Mouse (Mus musculus): ENCODE results near the gene Ccr7.

Ccr7 gene

DNA sequence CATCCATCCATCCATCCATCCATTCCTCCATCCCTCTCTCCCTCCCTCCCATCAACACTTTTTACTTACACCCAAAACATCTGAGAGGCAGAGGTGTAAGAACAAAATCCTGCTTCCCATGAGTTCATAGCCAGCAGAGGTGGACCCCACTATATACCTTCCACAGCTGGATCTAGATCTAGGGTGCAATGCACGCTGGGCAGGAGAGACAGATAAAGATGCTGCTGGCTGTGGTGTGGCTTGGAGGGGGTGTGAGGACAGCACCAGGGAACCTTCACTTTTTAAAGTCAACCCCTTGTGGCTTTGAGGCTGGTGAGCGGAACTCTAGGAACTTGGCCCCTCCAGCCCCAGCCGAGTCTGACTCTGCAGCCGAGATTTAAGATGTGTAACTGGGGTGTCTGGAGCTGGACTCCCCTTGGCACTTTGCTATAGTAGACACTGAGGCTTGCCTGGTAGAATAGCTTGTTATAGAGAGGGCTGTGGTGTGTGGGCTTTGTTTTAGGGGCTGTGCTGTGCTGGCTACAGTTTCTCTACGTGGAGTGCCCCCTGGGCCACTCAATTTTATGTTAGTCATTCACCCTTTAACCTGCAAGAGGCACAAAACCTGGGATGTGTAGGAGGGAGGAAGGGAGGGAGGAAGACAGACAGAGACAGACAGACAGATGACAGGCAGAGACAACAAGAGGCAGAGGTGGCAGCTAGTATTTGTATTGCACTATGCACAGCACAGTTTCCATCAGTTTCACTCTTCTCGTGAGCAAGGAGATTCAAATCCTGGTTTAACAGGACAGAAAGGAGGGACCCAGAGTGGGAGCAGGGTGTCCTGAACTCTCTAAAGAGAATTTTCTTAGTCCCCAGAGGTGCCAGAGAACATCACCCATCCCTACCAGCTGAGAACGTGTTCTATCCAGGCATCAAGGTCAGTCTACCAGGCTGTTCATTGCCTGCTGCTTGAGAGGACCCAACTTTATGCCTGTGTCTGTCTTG is 817 bp downstream of the Ccr7 start:
- no peak for DNase-seq

DNA sequence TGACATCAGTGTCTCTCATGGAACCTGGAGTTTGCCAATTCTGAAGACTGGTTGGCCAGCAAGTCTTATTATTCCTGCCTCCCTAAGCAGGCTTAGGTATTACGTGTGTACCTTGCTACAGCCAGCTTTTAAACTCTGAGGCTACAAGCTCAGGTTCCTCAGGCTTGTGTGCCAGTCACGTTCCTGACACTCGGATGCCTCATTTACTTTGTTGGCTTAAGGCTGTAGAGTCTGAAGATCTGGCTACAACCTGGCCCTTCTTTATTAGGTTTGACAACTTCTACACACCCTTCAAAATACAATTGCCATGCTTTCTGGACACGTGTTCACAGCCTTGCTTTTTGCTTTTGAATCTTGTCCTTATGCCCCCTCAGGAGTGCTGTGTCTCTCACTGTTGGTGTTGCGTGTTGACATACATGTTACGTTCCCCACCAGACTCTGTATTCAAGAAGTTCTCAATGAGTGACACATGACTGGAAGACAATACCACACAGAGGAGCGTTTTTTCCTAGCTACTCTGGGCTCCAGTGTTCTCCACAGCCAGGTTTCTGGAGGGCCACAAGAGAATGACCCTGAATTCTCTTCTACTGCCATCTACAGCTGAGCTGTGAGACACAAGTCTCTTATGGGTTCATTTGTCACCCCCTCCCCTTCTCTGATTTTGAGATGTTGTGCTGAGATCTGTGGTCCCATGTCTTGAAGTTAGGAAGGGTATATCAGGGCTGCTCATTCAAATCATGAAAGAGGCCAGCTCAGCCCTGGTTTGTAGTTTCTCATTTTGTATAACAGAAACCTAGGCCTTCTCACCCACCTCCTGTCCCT is 2.3 kb downstream of the Ccr7 start:
- no peak for DNase-seq

DNA sequence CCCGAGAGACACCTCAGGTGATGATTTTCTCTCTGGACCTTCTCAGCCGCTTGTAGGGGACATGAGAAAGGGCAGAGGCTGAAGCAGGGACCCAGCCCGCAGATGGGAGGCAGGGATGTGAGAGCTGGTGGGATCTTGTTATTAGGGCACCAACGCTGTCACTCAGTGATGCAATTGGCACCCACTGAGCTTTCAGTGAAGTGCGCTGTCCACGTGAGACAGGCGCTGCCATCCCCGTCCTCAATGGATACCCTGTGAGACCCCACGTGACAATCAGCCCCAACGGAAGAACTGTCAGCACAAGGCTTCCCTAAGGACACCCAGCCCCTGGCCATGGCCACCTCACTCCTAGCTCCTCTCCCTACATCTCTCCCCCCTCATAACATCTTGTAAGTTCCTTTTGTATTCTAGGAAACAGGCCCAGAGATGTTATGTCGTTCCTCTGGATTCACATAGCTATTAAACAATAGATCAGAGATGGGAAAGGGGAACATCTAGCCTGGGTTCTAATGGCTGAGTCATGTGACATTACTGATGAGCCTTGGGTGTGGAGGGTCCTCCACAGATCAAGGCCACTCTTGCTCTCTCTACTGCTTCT is 3.4 kb downstream of the Ccr7 start:
- no peak for DNase-seq

DNA sequence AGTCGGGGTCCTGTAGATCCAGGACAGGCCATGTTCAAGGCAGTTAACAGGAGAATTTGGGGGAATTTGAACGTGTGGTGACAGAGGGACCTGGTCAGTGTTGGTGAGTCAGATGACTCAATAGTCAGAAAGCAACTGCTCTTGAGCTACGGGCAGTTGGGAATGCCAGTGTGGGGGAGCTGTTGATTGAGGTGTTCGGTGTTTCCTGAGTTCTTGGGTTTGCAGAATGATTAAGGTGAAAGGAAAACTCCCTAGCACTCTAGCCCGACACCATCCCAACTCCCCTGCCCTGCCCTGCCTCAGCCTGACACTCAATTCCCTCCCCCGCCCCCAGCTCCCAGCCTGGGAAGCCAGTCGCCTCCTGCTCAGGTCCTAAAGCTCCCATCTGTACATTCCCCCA is 4.0 kb downstream of the Ccr7 start:
- DNase-seq: no peak

DNA sequence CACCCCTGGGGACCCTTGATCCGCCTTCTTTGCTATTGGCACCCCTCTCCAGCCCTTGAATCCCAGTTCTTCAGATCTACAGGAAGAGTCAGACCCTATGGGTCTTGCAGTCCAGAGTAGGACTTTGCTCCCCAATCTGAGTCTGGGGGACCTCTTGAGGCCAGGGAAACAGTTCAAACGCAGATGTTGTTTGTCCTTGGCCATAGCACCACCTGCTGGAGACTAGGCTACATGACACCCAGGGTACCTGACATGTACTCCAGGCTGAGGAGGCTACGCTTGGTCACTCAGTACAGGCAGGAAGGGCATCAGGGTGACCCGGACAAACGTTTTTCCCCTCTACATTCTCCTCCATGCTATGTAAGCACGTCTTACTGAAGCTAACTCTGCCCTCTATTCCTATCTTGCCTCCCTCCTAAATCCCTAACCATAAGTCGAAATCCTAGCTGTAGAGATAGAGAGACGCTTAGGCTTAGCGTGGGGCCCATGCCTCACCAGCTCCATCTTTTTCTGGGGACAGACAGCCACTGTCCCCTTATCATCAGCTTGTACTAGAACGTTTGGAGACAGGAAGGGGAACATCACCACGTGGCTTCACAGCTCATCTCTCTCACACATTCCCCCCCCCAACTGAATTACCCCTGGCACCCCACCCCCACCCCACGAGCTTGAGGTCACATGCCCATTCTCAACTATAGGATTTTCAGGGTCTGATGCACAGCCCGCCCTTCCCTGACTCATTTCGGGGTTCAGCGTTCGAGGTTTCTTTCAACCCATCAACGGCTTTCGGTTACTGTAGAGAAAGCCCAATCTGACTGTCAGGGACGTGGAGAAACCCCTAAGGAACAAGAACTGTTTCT is 4.7 kb downstream of the Ccr7 start:
- DNase-seq: peak; percentile 52

DNA sequence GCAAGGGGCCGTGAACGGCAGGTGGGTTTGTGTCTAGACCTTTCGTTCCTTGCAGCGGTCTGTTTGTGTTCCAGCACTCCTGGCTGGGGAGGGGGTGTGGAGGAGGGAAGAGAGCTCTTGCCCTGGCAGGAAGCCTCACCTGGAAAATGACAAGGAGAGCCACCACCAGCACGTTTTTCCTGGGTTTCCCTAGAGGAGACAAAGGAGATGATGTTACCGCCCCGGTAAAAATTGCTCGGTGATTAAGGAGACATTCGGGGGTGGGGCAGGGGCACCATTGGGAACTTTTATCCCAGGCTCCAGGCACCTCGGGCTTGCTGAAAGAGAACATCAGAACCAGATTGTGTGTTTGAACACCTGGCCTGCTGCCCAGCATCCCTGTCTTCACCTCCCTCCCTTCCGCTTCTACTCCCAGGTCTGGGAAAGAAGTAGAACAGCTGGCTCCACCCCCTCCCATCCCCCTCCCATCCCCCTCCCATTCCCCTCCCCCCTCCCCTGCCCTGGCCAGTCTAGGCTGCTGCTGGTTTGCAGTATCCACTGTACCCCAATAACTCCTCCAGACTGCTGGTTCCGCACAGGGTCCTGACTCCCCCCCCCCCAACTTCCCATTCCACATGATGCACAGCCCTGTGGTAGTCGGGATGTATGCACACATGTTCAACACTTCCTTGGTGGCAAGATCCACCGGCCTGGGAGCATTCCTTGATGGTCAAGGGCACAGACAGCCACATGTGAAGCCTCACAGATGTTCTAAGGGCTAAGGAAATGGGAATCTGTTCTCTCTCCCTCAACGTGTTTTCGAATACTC is 5.8 kb downstream of the Ccr7 start:
- no peak for DNase-seq

DNA sequence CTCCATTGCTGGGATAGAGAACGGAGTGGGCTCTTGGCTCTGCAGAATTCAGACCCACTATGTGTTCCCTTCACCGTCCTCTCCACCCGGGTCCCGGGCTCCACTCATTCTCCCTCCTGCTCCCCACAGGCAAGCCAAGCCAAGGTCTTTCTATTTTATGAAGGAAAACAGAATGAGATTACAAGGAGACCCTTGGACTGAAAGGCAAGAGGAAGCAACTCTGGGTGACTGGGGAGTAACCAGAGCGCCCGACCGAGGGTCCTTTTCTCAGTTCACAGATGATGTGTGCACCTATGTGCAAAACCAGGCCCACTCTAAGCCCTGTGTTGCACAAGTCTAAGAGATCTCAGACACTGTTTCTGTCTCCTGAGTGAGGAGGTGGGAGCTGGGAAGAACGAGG is 6.5 kb downstream of the Ccr7 start:
- DNase-seq: no peak

DNA sequence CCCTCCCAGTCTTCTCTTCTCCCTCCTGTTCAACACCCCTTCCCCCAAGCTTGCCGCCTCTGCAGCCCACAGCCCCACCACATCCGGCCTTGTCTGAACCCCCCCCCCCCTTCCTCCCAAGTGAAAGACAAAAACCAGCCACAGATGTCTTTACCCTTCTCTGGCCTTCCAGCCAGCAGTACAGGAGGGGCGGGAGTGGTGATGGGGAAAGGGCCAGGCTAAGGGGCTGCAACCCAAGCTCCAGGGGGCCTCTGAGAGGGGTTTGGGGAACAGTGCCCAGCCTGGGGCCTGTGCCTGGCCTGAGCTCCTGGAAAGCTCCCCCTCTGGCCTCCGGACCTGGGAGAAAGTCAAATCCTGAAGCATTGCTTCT is 7.0 kb downstream of the Ccr7 start:
- DNase-seq: no peak

DNA sequence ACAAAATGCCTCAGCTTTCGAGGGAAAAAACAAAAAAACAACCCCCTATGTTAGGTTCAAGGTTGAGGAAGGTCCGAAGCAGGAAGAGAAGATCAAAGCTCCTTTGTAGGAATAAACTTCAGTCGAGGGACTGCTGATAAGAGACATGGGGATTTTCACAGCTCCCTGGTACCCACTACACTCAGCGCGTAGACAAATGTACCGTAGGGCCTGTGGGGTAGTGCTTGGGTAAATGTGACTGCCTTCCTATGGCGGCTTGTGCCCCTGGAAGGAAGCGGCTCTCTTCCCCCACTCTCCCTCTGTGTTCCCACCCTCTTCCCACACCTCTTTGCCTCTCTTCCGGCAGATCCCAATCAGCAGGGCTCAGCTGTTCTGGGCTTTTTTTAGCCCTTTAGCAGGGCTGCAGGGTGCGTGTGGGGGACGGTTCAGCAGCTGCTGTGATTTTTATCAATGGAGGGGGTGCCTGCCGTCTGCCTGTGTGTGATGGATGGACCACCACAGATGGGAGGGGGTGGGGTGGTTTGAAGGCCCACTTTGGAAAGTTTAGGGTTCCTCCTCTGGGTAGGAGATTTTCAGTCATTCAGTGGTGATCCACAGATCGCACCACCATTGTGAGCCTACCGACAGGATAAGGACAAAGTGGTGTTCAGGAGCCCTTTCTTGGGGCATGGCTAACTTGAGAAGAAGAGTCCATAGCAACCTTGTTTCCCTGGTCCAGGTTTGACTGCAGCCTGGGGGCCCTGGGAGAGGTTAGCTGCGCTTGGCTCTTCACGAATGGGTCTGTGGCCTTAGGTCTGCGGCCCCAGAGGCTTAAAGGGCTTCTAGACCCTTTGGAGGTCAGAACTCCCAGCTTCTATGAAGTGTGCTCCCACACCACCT is 7.6 kb downstream of the Ccr7 start:
- peak; percentile 82 for DNase-seq

DNA sequence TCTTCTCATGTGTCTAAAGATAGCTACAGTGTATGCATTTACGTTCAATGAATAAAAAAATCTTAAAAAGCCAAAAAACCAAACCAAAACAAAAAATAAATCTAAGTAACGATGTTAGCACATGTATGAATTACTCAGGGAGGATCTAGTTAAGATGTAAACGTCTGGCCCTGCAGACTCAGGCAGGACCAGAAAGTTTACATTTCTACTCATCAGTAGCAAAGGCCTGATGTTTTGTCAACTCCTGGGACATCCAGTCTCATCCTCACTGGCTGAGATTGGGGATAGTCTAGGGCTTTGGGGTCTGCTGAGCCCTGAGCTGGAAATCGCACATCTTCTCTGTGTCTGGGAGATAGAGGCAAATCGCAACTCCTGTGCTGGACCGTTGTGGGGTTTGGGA is 8.3 kb downstream of the Ccr7 start:
- DNase-seq: no peak

DNA sequence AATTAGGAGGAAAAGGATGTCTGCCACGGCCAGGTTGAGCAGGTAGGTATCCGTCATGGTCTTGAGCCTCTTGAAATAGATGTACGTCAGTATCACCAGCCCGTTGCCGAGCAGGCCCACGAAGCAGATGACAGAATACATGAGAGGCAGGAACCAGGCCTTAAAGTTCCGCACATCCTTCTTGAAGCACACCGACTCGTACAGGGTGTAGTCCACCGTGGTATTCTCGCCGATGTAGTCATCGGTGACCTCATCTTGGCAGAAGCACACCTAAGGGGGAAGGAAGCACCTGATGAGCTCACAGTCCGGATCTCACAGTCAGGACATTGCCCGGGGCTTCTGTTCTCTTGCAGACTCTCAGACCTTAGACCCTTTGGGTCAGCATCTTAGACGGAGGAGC is 9.1 kb downstream of the Ccr7 start:
- no peak for DNase-seq

DNA sequence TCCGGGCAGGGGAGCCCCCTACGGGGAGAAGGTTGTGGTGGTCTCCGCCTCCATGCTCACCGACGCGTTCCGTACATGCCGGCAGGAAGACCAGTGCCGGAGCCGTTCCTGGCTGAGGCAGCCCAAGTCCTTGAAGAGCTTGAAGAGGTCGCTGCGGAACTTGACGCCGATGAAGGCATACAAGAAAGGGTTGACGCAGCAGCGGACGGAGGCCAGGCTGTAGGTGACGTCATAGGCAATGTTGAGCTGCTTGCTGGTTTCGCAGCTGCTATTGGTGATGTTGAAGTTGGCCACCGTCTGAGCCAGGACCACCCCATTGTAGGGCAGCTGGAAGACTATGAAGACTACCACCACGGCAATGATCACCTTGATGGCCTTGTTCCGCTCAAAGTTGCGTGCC is 9.9 kb downstream of the Ccr7 start:
- no peak for DNase-seq

DNA sequence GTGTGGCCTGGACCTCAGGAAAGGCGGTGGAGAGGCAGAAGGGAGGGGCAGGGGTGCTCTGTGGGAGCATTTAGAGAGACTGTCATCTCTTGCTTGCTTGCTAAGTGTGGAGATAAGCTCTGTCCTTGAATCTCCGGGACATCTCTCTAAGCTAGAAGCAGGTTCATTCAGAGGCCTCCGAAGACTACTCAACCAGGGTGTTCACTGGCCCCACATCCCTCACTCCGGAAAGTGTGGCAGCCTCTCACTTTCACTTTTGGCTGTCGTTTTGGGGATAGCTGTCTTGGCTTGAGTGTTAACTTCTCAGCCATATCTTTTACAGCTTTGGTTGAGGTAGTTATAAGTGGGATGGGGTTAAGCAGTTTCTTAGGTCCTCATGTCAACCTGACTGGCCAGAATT is 10.4 kb downstream of the Ccr7 start:
- no peak for DNase-seq

DNA sequence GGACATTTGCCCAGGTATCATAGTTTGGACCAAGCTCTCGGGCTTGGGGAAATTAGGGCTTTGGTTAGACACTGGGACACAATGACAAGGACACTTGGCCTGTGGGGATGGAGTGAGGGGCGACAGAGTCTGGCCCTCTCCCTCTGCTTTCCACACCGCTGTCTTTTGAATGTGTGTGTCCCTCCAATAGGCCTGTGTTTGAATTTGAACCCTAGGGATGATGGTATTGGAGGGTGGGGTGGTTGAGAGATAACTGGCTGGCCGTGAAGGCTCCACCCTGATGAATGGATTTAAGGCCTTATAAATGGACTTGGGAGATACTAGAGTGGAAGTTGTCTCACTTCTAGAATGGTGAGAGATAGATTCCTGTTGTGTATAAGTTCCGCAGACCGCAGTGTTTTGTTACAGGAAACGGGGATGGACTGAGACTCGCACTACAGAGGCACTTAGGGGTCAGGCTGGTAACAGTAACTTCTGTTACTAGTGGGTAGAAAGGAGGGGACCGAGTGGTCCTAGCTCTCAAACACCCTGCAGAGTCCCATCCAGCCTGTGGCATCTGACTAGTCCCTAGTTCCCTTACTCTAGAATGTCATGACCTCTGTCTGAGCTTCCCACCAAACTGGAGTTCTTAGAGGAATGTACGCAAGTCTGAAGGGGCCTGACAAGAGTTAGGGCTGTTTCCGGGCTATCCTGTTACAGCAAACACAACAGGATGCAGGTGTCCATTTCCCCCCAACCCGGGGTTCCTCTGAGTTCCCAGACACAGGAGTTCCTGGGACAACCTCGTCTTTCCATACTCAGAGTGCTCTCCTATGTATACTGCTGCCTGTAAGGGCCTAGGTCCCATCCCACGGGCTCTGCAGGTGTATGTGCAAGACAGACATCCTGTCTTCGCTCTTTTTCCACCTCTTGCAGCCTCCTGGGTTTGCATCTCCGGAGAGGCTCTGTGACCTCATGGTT is 11.5 kb downstream of the Ccr7 start:
- no peak for DNase-seq

DNA sequence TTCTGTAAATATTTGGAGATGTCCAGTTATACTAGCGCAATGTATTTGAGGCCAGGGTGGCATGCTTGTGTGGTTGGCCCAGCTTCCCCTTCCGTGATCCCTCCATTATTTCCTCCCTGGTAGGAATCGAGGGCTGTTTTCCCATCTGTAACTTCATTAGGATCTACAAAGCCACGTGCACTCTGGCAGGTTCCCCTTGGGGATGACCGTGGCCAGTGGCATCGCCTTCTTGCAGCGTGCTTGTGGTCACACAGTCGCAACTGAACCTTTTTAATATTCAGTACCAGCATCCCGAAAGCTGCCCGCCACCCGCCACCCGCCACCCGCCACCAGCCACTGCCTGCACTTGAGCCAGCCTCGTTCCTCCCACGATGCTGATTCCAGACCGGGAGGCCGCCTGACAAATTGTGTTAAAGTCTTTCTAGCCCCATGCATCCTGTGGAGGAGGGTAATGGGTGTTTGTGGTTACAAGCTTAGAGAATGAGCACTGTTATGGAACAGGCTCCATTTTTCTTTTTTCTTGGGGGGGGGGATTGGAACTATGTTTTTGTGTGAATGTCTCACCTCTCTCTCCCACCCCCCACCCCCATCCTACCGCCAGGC is 12.3 kb downstream of the Ccr7 start:
- DNase-seq: no peak

DNA sequence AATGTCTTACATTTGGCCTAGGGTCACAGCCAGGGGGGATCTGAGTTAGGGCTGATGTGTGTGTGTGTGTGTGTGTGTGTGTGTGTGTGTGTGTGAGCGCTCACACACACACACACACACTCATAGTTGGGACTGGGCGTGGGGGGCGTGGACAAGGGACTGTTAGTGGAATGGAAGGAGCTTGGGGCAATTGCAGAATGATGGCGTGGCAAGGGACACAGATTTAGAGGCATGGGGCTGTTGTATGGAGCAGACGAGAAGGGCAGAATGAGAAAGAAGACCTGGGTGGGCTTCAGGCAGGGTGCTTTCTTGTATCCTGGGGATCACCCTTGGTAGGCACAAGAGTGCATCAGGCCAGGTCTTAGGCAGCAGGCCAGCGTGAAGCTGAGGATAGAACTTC is 12.8 kb downstream of the Ccr7 start:
- no peak for DNase-seq

DNA sequence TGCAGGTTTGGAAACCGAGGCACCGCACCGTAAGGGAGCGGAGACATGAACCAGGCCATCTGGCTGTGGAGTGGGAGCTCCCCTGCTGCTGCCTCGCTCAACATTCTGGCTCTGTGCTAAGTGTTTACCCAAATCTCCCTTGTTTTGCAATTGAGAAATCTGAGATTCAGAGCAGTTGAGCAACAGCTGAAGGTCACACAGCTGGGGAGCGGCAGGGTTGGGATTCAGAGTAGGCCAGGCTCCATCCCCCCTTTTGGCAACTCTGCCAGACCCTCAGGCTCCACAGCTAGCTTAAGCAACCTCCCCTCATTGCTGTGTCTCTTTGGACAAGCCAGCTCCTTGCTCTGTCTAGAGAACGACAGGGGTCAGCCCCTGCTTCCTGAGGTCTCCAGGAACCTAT is 13.3 kb downstream of the Ccr7 start:
- DNase-seq: peak; percentile 57

DNA sequence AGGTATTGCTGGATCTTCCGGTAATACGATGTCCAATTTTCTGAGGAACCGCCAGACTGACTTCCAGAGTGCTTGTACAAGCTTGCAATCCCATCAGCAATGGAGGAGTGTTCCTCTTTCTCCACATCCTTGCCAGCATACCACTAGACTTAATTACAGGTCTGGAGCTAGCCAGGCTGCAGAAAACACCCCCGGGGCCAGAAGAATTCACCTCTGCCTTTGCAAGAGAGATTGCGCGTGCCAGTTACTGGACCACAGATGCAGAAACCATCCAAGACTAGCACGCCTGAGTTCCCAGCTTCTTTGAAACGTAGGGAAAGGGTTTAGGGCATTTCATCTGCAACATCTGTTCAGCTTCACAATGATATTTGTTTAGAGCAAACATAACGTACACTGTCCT is 15.9 kb downstream of the Ccr7 start:
- no peak for DNase-seq

DNA sequence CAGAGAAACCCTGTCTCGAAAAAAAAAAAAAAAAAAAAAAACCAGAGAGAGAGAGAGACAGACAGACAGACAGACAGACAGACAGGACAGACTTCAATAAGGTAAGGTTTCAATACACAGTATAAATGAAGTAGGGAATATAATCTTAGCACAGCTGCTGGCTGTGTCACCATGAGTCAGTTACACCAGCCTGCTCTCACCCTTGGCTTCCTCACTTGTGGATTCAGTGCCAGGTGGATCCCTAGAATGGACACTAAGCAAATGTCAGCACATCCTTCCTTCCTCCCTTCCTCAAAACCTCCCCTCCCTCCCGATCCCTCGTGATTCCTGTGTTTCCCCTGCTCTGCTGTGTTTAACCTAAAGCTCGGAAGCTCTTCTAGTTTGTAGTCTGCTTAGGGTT is 17.5 kb downstream of the Ccr7 start:
- DNase-seq: no peak

Measured in layer of hippocampus, adult 9-11 months (tissue).